Mouse (Mus musculus) intestine, postnatal 0 days (tissue): Measurements from ENCODE around the gene Teddm2. TPM values are rescaled to one million over a fixed set of nuclear protein-coding genes. Genes with fewer than 3 reads are reported as not detected.

ENCODE experiments used
- ATAC-seq: fragments of 200-750 bp; cut with Nextera tagmentation; 2 replicates; pipeline ENCODE4 v1.8.0; 2017; ENCODE audit warnings: mild to moderate bottlenecking, moderate TSS enrichment, moderate library complexity
- H3K27ac ChIP-seq: fragments of 300-500 bp; sonication (generic); 2 replicates; pipeline ENCODE4 v1.5.1; 2014; ENCODE audit warnings: mild to moderate bottlenecking, low read depth, low read length, moderate library complexity
- H3K27me3 ChIP-seq: fragments of 300-500 bp; sonication (generic); replicated peaks from 2 replicates; pipeline ENCODE4 v1.6.1; 2014; ENCODE audit warnings: low read length, mixed read lengths; ENCODE audit not compliant: control insufficient read depth, insufficient read depth
- H3K36me3 ChIP-seq: fragments of 300-500 bp; sonication (generic); 2 replicates; pipeline ENCODE4 v1.6.1; 2014; ENCODE audit warnings: mild to moderate bottlenecking, moderate library complexity; ENCODE audit not compliant: control insufficient read depth, insufficient read depth
- H3K4me1 ChIP-seq: fragments of 300-500 bp; sonication (generic); replicated peaks from 2 replicates; pipeline ENCODE4 v1.6.1; 2014; ENCODE audit warnings: antibody characterized with exemption, low read length, mixed read lengths; ENCODE audit not compliant: control insufficient read depth, insufficient read depth
- H3K4me2 ChIP-seq: fragments of 300-500 bp; sonication (generic); replicated peaks from 2 replicates; pipeline ENCODE4 v1.6.1; 2014; ENCODE audit warnings: low read depth, mild to moderate bottlenecking, moderate library complexity
- H3K4me3 ChIP-seq: fragments of 300-500 bp; sonication (generic); 2 replicates; pipeline ENCODE4 v1.5.1; 2014; ENCODE audit warnings: low read depth, low read length
- H3K9ac ChIP-seq: fragments of 300-500 bp; sonication (generic); 2 replicates; pipeline ENCODE4 v1.6.1; 2014; ENCODE audit warnings: mild to moderate bottlenecking, low read depth, low read length
- H3K9me3 ChIP-seq: fragments of 300-500 bp; sonication (generic); 2 replicates; pipeline ENCODE4 v1.6.1; 2016; ENCODE audit warnings: mixed run types; ENCODE audit not compliant: control insufficient read depth
- CTCF ChIP-seq: sonication (generic); IDR thresholded peaks from 2 replicates; pipeline ENCODE4 v1.5.1; 2016; ENCODE audit warnings: low read depth, mild to moderate bottlenecking, control low read depth, antibody characterized with exemption, moderate library complexity
- WGBS: fragments of 180-500 bp; shearing (Covaris S2); extraction: QIAGEN DNeasy Blood & Tissue Kit; methylation state at CpG from one replicate; pipeline ENCODE4 v1.1.7; 2014; 5-methylcytosine and 5-hydroxymethylcytosine counted together
- polyA plus RNA-seq: library from polyadenylated mRNA; unstranded; fragments of >200 nt; fragmentation: Nextera tagmentation; extraction: Ambion mirVana; gene quantifications from 2 replicates; pipeline ENCODE4 v1.2.1, GENCODE M21; 2015

The Teddm2 gene
- polyA plus RNA-seq, 1 experiment from 2014 or later = 0.27 TPM

DNA sequence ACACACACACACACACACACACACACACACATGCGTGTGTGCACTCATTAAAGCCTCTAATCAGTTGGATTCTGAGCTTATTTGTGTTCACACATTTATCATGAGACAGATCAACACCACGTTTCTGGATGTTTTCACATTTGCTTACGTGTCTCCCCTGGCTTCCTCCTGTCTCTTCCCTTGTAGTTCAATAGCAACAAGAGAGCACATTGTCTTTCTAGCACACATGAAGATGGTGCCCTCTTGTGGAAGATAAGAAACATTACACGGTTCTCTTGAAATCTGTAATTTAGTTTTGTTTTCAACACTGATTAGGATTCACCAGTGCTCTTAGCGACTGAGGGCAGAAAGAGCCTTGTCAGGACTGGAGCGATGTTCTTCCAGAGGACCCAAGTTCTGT, 53.2 kb downstream of the Teddm2 start:
- Histone ChIP-seq H3K27me3 (no peaks in the 10 kb centered on the region), H3K4me1 (no peaks in the 10 kb centered on the region), H3K36me3 (no peaks in the 10 kb centered on the region), H3K4me2 (no peak overlapping the region), H3K9ac (no peak overlapping the region), H3K4me3 (no peak overlapping the region), H3K27ac (no peak overlapping the region), H3K9me3 (no peaks in the 10 kb centered on the region)
- no peak for ATAC-seq
- peak; percentile 92 for TF ChIP-seq CTCF
- 20% methylated on average over 6 of the region's 6 CpGs for WGBS

DNA sequence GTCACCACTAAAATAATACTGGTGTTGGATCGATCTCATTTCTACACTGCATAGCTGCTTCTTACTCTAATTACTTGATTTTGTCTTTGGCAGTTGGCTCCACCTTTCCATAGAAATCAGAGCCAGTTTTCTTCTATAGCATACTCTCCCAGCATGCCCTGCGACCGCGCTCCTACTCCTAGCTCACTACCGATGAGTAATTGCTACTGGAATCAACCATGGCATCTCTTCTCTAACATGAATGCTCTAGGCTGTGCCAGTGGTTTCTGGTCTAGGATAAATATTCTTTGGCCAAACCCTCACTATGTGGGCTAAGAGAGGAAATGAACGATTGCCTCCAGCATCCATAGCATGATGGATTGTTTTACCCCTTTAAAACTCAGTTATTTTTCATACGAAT, 53.6 kb downstream of the Teddm2 start:
- no peaks in the 10 kb centered on the region for H3K27me3 ChIP-seq
- no peak overlapping the region for H3K4me3 ChIP-seq
- no peaks in the 10 kb centered on the region for H3K36me3 ChIP-seq
- no peak overlapping the region for H3K9ac ChIP-seq
- TF ChIP-seq CTCF = no peak
- H3K4me2 ChIP-seq = no peak overlapping the region
- H3K27ac ChIP-seq = no peak overlapping the region
- WGBS = 82% methylated on average over 7 of the region's 7 CpGs
- no peaks in the 10 kb centered on the region for H3K9me3 ChIP-seq
- ATAC-seq = no peak
- no peaks in the 10 kb centered on the region for H3K4me1 ChIP-seq

GRCm38 (mm10) chr1:153844042-153844441, 56.0 kb downstream of the Teddm2 start, which contains the start of gene Rgsl1:
Rgsl1 (minus strand) TSS chr1:153844142.
- no peak for TF ChIP-seq CTCF
- no peak within 1 kb of the TSS for H3K4me3 ChIP-seq
- H3K27ac ChIP-seq = no peak within 1 kb of the TSS
- 96% methylated on average over 8 of the region's 8 CpGs for WGBS
- no peaks in the 10 kb centered on the region for H3K4me1 ChIP-seq
- no peak within 1 kb of the TSS for H3K9ac ChIP-seq
- H3K27me3 ChIP-seq = no peaks in the 10 kb centered on the region
- H3K36me3 ChIP-seq = no peaks in the 10 kb centered on the region
- no peak within 1 kb of the TSS for H3K4me2 ChIP-seq
- no peak for ATAC-seq
- H3K9me3 ChIP-seq = no peaks in the 10 kb centered on the region

DNA sequence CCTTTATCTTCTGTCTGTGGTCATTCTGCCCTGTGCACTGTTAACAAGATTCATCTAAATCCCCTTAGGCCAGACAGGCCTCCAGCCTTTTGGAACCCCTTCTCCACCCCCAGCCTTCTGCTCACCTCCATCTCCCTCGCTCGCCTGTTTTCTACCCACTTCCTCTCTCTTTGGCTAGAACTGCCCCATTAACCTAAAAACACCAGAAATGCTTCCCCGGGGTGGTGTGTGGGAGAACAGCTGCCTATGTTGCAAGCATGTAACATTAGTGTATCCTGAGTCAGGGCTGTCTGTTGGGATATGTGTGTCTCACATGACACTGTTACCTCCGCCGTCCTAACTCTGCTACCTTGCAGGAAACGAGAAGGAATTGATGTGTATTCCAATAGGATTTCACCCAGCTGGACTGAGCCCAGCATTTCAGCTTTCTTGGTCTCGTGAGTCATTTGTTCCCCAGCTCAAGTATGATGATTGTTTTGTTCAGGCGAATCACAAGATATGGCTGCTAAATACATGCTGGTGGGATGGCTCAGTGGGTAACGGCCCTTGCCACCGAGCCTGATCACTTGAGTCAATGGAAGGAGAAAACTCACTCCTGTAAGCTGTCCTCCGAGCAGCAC, 57.8 kb downstream of the Teddm2 start:
- Histone ChIP-seq H3K27me3 (no peaks in the 10 kb centered on the region), H3K27ac (no peak overlapping the region), H3K4me2 (no peak overlapping the region), H3K9ac (no peak overlapping the region), H3K9me3 (no peaks in the 10 kb centered on the region), H3K36me3 (no peaks in the 10 kb centered on the region), H3K4me3 (no peak overlapping the region), H3K4me1 (no peaks in the 10 kb centered on the region)
- TF ChIP-seq CTCF = no peak
- ATAC-seq = no peak
- 85% methylated on average over 11 of the region's 11 CpGs for WGBS

- H3K27me3 ChIP-seq = no peaks in the 10 kb centered on the region
- ATAC-seq = no peak
- WGBS = 55% methylated on average over 4 of the region's 4 CpGs
- H3K9ac ChIP-seq = no peak overlapping the region
- H3K4me1 ChIP-seq = no peaks in the 10 kb centered on the region
- H3K4me2 ChIP-seq = no peak overlapping the region
- no peak for TF ChIP-seq CTCF
- H3K4me3 ChIP-seq = no peak overlapping the region
- no peaks in the 10 kb centered on the region for H3K36me3 ChIP-seq
- no peaks in the 10 kb centered on the region for H3K9me3 ChIP-seq
- no peak overlapping the region for H3K27ac ChIP-seq
Measured at GRCm38 (mm10) chr1:153836036-153836435, 64.0 kb downstream of the Teddm2 start.

DNA sequence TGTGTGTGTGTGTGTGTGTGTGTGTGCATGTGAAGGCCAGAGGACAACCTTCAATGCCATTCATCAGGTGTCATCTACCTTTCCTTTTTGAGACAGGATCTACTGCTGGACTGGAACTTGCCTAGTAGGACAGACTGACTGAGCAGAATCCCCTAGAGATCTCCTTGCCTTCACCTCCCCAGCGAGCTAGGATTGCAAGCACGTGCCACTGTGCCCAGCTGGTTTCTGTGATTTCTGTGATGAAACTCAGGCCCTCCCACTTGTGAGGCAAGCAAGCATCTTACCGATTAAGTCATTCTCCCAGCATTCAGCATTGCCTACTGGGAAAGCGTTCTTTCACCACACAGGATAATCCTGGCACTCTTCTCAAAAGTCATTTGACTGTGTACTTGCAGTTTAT, 69.3 kb downstream of the Teddm2 start:
- no peak overlapping the region for H3K27ac ChIP-seq
- no peaks in the 10 kb centered on the region for H3K9me3 ChIP-seq
- no peaks in the 10 kb centered on the region for H3K4me1 ChIP-seq
- no peak for ATAC-seq
- H3K27me3 ChIP-seq = no peaks in the 10 kb centered on the region
- no peak overlapping the region for H3K4me3 ChIP-seq
- H3K36me3 ChIP-seq = no peaks in the 10 kb centered on the region
- WGBS = 75% methylated on average over 4 of the region's 4 CpGs
- no peak overlapping the region for H3K4me2 ChIP-seq
- no peak overlapping the region for H3K9ac ChIP-seq
- TF ChIP-seq CTCF = no peak

- TF ChIP-seq CTCF = no peak
- H3K4me1 ChIP-seq = no peaks in the 10 kb centered on the region
- no peaks in the 10 kb centered on the region for H3K36me3 ChIP-seq
- ATAC-seq = 0 out of 2 replicates have a peak, but pooled peaks have one; percentile 16
- 75% methylated on average over 3 of the region's 3 CpGs for WGBS
- no peak overlapping the region for H3K4me2 ChIP-seq
- no peaks in the 10 kb centered on the region for H3K27me3 ChIP-seq
- H3K27ac ChIP-seq = no peak overlapping the region
- H3K9ac ChIP-seq = no peak overlapping the region
- no peak overlapping the region for H3K4me3 ChIP-seq
- no peaks in the 10 kb centered on the region for H3K9me3 ChIP-seq
Measured at GRCm38 (mm10) chr1:153820216-153820615, 79.8 kb downstream of the Teddm2 start.
